Mouse (Mus musculus): Measurements from ENCODE around the gene Arhgap33. TPM values are rescaled to one million over a fixed set of nuclear protein-coding genes. Genes with fewer than 3 reads are reported as not detected.

The Arhgap33 gene
- total RNA-seq (2017), result 5.2 and 9.1 TPM in 2 replicates

GRCm38 (mm10) chr7:30534633-30535577 lies at the start of gene Arhgap33:
Gene Arhgap33, minus strand, starts transcription at chr7:30535060.
- peak; percentile 90 for ATAC-seq (replicated peaks; ENCODE audit: low read depth, poor library complexity, severe bottlenecking)

DNA sequence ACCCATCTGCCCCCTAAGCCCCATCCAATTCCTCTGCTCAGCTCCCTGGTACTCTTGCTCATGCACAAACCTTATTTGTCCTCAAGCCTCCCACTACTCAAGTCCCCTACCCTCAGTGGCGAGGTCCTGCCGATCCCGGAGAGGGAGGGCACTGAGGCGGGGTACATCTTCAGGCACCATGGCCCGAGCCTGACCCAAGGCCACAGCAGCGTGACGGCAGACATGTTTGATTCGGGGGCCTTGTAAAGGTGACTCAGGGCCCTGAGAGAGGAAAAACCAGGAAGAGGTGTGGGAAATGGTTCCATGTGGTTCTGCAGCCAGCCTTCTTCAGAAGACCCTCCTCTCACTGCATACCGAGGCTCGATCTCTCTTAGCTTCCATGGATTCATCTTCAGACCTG lies 49.5 kb upstream of the Arhgap33 start:
- no peak for ATAC-seq (replicated peaks; ENCODE audit: low read depth, poor library complexity, severe bottlenecking)

DNA sequence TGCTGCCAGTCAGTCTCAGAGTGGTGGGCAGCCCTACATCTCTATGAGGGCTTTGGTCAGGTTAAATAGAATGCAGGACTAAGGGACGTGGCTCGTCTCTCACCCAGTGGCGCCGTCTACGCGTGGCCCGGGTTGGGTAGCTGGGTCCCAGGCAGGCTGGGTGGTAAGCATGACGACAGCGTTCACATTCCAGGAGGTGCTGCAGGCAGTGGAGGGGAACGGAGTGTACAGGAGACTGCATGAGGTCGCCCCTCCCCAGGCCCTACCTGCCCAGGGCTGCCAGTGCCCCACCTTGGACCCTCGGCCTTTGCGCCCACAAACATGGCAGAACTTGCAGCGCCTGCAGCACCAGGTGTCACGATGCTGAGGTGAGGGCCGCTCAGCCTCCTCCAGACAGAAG lies 46.7 kb upstream of the Arhgap33 start:
- no peak for ATAC-seq (replicated peaks; ENCODE audit: low read depth, poor library complexity, severe bottlenecking)

GRCm38 (mm10) chr7:30579950-30580349 lies 45.1 kb upstream of the Arhgap33 start:
- no peak for ATAC-seq (replicated peaks; ENCODE audit: low read depth, poor library complexity, severe bottlenecking)

- peak; percentile 65; the same call in 1 of the 2 replicates for ATAC-seq (replicated peaks; ENCODE audit: low read depth, poor library complexity, severe bottlenecking)
These were observed 38.1 kb upstream of the Arhgap33 start for GRCm38 (mm10) chr7:30572969-30573368.

DNA sequence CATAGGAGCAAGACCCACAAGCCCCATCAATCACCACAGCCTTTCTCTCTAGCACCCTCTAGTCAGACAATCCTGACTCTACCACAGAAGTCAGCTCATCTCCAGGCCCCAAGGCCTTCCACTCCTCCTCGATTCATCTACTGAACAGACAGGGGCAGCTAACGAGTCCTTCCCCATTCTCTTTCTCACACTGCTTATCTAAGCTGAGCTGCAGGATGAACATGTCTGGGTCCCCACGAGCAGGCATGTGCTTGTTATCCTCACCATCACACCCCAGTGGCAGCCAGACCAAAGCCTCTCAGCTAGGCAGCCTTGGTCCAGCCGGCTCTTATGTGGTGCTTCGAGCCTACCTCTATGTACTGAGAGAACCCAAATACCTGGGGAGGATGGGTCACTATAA lies 37.5 kb upstream of the Arhgap33 start:
- ATAC-seq (replicated peaks; ENCODE audit: low read depth, poor library complexity, severe bottlenecking), result no peak

GRCm38 (mm10) chr7:30567555-30567954 lies 32.7 kb upstream of the Arhgap33 start:
- ATAC-seq (replicated peaks; ENCODE audit: low read depth, poor library complexity, severe bottlenecking), result no peak

- ATAC-seq (replicated peaks; ENCODE audit: low read depth, poor library complexity, severe bottlenecking), result no peak
These were observed 31.2 kb upstream of the Arhgap33 start for GRCm38 (mm10) chr7:30566033-30566432.

GRCm38 (mm10) chr7:30564970-30565571 lies 30.2 kb upstream of the Arhgap33 start, which contains the start of gene Igflr1:
Gene Igflr1, plus strand, starts transcription at chr7:30565427.
- no peak for ATAC-seq (replicated peaks; ENCODE audit: low read depth, poor library complexity, severe bottlenecking)

DNA sequence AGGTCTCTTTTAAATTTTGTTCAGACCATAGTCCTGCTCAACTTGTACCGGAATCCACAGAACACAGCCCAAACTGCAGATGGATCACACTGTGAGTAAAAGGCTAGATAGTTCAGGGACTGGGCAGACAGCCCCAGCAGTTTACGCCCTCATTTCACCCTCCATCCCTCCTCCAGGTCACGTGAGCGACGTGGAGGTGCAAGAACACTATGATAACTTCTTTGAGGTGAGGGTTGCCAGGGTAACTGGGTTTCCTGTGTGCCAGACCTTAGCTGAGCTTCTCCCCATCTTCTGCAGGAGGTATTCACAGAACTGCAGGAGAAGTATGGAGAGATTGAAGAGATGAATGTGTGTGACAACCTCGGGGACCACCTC lies 29.0 kb upstream of the Arhgap33 start:
- no peak for ATAC-seq (replicated peaks; ENCODE audit: low read depth, poor library complexity, severe bottlenecking)

DNA sequence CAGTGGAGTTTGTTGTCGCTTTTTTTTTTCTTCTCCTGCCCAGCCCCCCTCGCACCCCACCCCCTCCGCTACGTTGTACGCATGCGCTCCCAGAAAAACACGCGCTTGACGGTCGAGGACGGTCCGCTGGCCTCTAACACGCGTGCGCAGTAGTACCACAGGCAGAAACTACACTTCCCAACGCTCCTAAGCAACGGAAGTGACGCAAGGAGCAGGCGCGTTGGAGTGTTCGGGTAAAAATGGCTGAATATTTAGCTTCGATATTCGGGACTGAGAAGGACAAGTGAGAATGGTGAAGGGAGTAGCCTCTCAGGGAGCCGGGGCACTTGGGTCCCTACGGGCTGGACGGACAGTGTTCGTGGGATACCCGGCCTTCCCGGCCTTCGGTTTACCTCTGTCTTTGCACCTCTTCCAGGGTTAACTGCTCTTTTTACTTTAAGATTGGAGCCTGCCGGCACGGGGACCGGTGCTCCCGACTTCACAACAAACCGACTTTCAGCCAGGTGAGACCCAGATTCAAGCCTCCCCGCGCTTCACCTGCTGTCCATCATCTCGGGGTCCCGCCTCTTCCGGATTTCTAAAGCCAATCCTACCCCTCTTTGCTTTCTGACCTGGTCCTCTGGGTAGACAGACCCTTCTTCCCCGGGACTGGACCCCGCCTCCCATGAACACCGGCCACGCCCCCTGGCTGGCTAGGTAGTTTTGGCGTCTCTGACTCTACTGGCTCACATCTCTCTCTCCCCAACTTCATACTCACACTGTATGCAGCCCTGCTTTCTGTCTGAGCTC lies 28.5 kb upstream of the Arhgap33 start, which contains the start of the genes U2af1l4, Gm49396 and Psenen:
TSS of gene U2af1l4 (plus strand) at position 185 of the 789 bp plus-strand sequence.
TSS of gene Gm49396 (plus strand) at position 228 of the 789 bp plus-strand sequence.
TSS of gene Psenen (minus strand) at position 511 of the 789 bp plus-strand sequence.
- ATAC-seq (replicated peaks; ENCODE audit: low read depth, poor library complexity, severe bottlenecking), result peak; percentile 64

DNA sequence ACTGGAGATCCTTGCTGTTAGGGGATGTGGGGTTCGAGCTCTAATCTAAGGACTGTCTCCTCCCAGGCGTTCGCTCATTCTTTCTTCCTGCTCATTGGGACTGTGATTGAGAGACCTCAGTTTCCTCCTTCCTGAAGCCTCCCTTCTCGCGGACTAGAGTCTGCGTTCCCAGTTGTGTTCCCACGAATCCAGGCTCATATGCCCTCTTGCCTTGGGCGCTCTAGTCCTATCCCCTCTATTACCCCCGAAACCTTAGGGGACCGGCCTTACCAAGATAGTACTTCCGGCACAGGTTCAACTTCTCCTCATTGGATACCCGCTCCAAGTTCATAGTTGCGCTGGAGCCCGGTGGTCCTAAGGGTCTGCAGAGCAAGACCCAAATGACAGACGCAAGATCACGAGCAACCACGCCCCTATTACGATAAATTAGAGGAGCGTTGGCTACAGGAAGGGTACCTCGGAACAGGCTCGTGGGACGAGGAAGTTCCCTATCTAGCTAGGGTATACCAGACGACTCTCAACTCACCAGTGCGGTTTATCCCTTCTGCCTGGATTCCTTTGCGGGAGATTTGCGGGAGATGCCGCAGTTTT lies 27.8 kb upstream of the Arhgap33 start:
- peak; percentile 9; the same call in 1 of the 2 replicates for ATAC-seq (replicated peaks; ENCODE audit: low read depth, poor library complexity, severe bottlenecking)

GRCm38 (mm10) chr7:30560296-30560695 lies 25.4 kb upstream of the Arhgap33 start:
- ATAC-seq (replicated peaks; ENCODE audit: low read depth, poor library complexity, severe bottlenecking), result no peak

DNA sequence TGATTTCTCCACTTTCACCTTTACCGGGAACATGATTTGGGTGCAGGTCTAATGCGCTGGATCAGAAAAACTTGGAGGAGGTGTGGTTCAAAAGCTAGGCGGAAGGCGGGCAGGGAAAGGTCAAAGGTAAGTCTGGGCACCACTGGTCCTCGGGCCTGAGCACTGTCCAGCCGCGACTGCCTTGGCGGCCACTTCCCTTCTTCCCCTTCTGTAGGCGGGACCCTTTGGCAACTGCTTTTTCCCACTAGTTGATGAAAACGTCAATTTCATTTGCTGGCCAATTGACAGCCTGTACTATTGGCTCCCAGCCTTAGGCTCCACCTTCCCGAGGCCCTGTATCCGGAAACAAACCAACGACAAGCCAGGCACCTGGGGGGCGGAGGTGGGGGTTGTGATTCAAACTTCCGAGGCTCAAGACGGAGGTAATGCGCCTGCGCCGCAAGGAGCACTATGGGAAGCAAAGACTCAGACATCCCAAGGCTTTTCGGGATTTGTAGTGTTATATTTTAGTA lies 24.6 kb upstream of the Arhgap33 start, which contains the start of gene Lin37:
TSS of gene Lin37 (minus strand) at position 396 of the 512 bp plus-strand sequence.
- ATAC-seq (replicated peaks; ENCODE audit: low read depth, poor library complexity, severe bottlenecking), result peak; percentile 79

DNA sequence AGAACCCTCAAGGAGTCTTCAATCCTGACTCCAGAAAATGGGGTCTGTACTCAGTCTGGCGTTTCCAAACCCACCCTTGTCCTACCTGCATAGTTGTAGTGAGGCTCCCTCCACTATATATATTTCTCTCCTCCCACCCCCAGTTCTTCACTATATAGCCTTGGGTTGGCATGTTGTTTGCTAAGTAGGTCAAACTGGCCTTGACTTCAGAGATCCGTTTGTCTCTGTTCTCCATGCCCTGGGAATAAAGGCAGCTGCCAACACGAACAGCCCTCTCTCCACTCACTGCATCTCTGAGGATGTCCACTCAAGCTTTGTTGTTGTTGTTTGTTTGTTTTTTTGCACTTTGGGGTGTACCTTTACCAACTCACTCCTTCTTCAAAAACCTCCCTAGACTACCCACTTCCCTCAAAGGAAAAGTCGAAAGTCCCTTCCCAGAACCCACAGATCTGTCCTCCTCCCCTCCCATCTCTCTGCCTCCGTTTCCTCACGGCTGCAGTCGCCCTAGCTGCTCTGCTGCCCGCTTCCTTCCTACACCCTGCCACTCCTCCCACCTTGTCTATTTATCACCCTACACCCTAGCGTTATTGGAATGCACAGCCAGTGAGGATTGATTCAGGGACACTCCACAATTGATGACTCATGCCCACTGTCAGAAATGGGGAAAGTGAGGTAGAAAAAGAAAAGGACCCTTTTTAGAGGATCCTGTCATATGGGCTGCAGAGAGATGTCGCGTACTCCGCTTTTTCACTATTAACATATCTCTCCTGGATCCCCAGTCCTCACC lies 24.0 kb upstream of the Arhgap33 start:
- ATAC-seq (replicated peaks; ENCODE audit: low read depth, poor library complexity, severe bottlenecking), result no peak

GRCm38 (mm10) chr7:30557901-30558514 lies 23.1 kb upstream of the Arhgap33 start:
- ATAC-seq (replicated peaks; ENCODE audit: low read depth, poor library complexity, severe bottlenecking), result no peak

DNA sequence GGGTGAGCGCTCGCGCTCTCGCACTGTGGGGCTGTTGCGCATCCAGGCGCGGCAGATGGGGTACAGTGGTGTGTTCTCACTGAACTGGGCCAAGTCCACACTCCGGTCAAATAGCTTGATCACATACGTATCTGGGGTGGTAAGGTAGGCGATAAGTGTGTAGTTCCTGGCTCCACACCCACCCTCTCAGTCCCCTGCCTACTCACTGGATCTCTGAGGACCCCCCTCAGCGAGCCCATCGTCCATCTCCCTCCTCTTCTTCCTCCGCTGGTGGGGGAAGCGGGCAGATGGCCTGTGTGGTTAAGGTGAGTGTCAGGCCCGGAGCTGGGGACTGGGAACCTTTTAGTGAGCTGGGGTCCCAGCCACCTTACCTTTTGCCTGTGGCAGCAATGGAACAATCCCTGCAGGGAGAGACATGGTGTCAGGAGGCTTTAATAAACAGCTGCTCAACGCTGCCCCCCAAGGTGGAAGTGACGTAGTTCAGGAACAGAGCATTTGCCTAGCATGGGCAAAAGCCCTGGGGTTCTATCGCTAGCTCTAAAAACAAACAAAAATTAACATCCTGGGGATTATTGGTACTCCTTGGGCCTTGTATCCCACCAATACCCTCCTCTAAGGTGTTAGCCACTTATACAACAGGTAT lies 22.2 kb upstream of the Arhgap33 start:
- no peak for ATAC-seq (replicated peaks; ENCODE audit: low read depth, poor library complexity, severe bottlenecking)
